Mouse (Mus musculus) stomach, embryonic 16.5 days (tissue): ENCODE measurements around the gene Vps39. TPM values are rescaled to one million over a fixed set of nuclear protein-coding genes. Genes with fewer than 3 reads are reported as not detected.

ENCODE experiments used
- ATAC-seq: fragments of 200-750 bp; cut with Nextera tagmentation; 2 replicates; pipeline ENCODE4 v1.8.0; 2017; ENCODE audit warnings: moderate number of reproducible peaks, moderate TSS enrichment; ENCODE audit not compliant: insufficient read depth, low FRiP score
- H3K27ac ChIP-seq: fragments of 300-500 bp; sonication (generic); 2 replicates; pipeline ENCODE4 v1.5.1; 2014; ENCODE audit warnings: low read length
- H3K27me3 ChIP-seq: fragments of 300-500 bp; sonication (generic); 2 replicates; pipeline ENCODE4 v1.6.1; 2014; ENCODE audit warnings: low read length, control low read depth, mixed read lengths; ENCODE audit not compliant: control insufficient read depth, insufficient read depth
- H3K36me3 ChIP-seq: fragments of 300-500 bp; sonication (generic); 2 replicates; pipeline ENCODE4 v1.6.1; 2014; ENCODE audit warnings: low read length; ENCODE audit not compliant: control insufficient read depth, insufficient read depth
- H3K4me1 ChIP-seq: fragments of 300-500 bp; sonication (generic); 2 replicates; pipeline ENCODE4 v1.6.1; 2014; ENCODE audit warnings: low read length, control low read depth, mixed read lengths; ENCODE audit not compliant: control insufficient read depth, insufficient read depth
- H3K4me2 ChIP-seq: fragments of 300-500 bp; sonication (generic); 2 replicates; pipeline ENCODE4 v1.6.1; 2014; ENCODE audit warnings: low read depth, low read length, mixed read lengths
- H3K4me3 ChIP-seq: fragments of 300-500 bp; sonication (generic); replicated peaks from 2 replicates; pipeline ENCODE4 v1.5.1; 2014; ENCODE audit warnings: mild to moderate bottlenecking, low read length
- H3K9ac ChIP-seq: fragments of 300-500 bp; sonication (generic); 2 replicates; pipeline ENCODE4 v1.6.1; 2014; ENCODE audit warnings: low read length
- H3K9me3 ChIP-seq: fragments of 300-500 bp; sonication (generic); replicated peaks from 2 replicates; pipeline ENCODE4 v1.6.1; 2016; ENCODE audit warnings: low read length, control low read depth; ENCODE audit not compliant: control insufficient read depth
- WGBS: fragments of 180-500 bp; shearing (Covaris S2); extraction: QIAGEN DNeasy Blood & Tissue Kit; methylation state at CpG from one replicate; pipeline ENCODE4 v1.1.7; 2014; 5-methylcytosine and 5-hydroxymethylcytosine counted together
- polyA plus RNA-seq: library from polyadenylated mRNA; unstranded; fragments of >200 nt; fragmentation: Nextera tagmentation; extraction: Ambion mirVana; gene quantifications from 2 replicates; pipeline ENCODE4 v1.2.1, GENCODE M21; 2015

The Vps39 gene
- polyA plus RNA-seq, 1 experiment from 2014 or later = 17.5 TPM

GRCm38 (mm10) chr2:120288401-120288800 is 64.5 kb downstream of the Vps39 start:
- no peak for ATAC-seq
- no peak overlapping the region for H3K4me3 ChIP-seq
- H3K27me3 ChIP-seq = no peaks in the 10 kb centered on the region

GRCm38 (mm10) chr2:120285639-120286038 is 67.3 kb downstream of the Vps39 start:
- Histone ChIP-seq H3K27me3 (no peaks in the 10 kb centered on the region), H3K4me3 (no peak overlapping the region), H3K36me3 (no peaks in the 10 kb centered on the region), H3K4me1 (no peaks in the 10 kb centered on the region), H3K27ac (no peak overlapping the region), H3K9me3 (no peaks in the 10 kb centered on the region), H3K4me2 (no peak overlapping the region), H3K9ac (no peak overlapping the region)
- WGBS = 74% methylated on average over 4 of the region's 4 CpGs
- no peak for ATAC-seq

More at GRCm38 (mm10) chr2:120288401-120288800, 64.5 kb downstream of the Vps39 start:
- no peak overlapping the region for H3K9ac ChIP-seq
- 90% methylated on average over 3 of the region's 3 CpGs for WGBS
- H3K4me2 ChIP-seq = no peak overlapping the region
- no peaks in the 10 kb centered on the region for H3K9me3 ChIP-seq
- H3K4me1 ChIP-seq = no peaks in the 10 kb centered on the region
- H3K27ac ChIP-seq = no peak overlapping the region
- H3K36me3 ChIP-seq = no peaks in the 10 kb centered on the region

- Histone ChIP-seq H3K36me3 (no peaks in the 10 kb centered on the region), H3K27ac (no peak overlapping the region), H3K27me3 (no peaks in the 10 kb centered on the region), H3K4me2 (no peak overlapping the region), H3K9ac (no peak overlapping the region), H3K4me1 (no peaks in the 10 kb centered on the region), H3K9me3 (no peaks in the 10 kb centered on the region), H3K4me3 (no peak overlapping the region)
- ATAC-seq = no peak
Measured at GRCm38 (mm10) chr2:120284705-120285104, 68.2 kb downstream of the Vps39 start.

- no peaks in the 10 kb centered on the region for H3K36me3 ChIP-seq
- no peaks in the 10 kb centered on the region for H3K27me3 ChIP-seq
- no peak overlapping the region for H3K27ac ChIP-seq
- 77% methylated on average over 5 of the region's 5 CpGs for WGBS
- H3K9ac ChIP-seq = no peak overlapping the region
- no peak overlapping the region for H3K4me2 ChIP-seq
- H3K9me3 ChIP-seq = no peaks in the 10 kb centered on the region
- H3K4me1 ChIP-seq = no peaks in the 10 kb centered on the region
- no peak overlapping the region for H3K4me3 ChIP-seq
- no peak for ATAC-seq
Measured at GRCm38 (mm10) chr2:120284094-120284493, 68.8 kb downstream of the Vps39 start.

- Histone ChIP-seq H3K4me1 (no peaks in the 10 kb centered on the region), H3K36me3 (no peaks in the 10 kb centered on the region), H3K4me2 (no peak overlapping the region), H3K9me3 (no peaks in the 10 kb centered on the region), H3K4me3 (no peak overlapping the region), H3K27ac (no peak overlapping the region), H3K27me3 (no peaks in the 10 kb centered on the region), H3K9ac (no peak overlapping the region)
- 36% methylated on average over 6 of the region's 6 CpGs for WGBS
- no peak for ATAC-seq
Measured at GRCm38 (mm10) chr2:120283550-120283949, 69.4 kb downstream of the Vps39 start.

GRCm38 (mm10) chr2:120281221-120281620 is 71.7 kb downstream of the Vps39 start:
- no peak for ATAC-seq
- H3K9me3 ChIP-seq = no peaks in the 10 kb centered on the region
- no peak overlapping the region for H3K27ac ChIP-seq
- no peak overlapping the region for H3K9ac ChIP-seq
- H3K27me3 ChIP-seq = no peaks in the 10 kb centered on the region
- no peaks in the 10 kb centered on the region for H3K36me3 ChIP-seq
- H3K4me3 ChIP-seq = no peak overlapping the region
- H3K4me1 ChIP-seq = no peaks in the 10 kb centered on the region
- no peak overlapping the region for H3K4me2 ChIP-seq
- WGBS = 50% methylated on average over 3 of the region's 3 CpGs

GRCm38 (mm10) chr2:120279961-120280360 is 73.0 kb downstream of the Vps39 start:
- Histone ChIP-seq H3K36me3 (no peaks in the 10 kb centered on the region), H3K27ac (no peak overlapping the region), H3K4me3 (no peak overlapping the region), H3K4me2 (no peak overlapping the region), H3K27me3 (no peaks in the 10 kb centered on the region), H3K4me1 (no peaks in the 10 kb centered on the region), H3K9ac (no peak overlapping the region), H3K9me3 (no peaks in the 10 kb centered on the region)
- WGBS = 16% methylated on average over 8 of the region's 8 CpGs
- no peak for ATAC-seq

- Histone ChIP-seq H3K9me3 (no peaks in the 10 kb centered on the region), H3K4me1 (no peaks in the 10 kb centered on the region), H3K36me3 (no peaks in the 10 kb centered on the region), H3K27me3 (no peaks in the 10 kb centered on the region), H3K27ac (no peak overlapping the region), H3K9ac (no peak overlapping the region), H3K4me2 (no peak overlapping the region), H3K4me3 (no peak overlapping the region)
- 78% methylated on average over 4 of the region's 4 CpGs for WGBS
- ATAC-seq = no peak
Measured at GRCm38 (mm10) chr2:120276951-120277350, 76.0 kb downstream of the Vps39 start.

GRCm38 (mm10) chr2:120268635-120269034 is 84.3 kb downstream of the Vps39 start:
- peak; percentile 17; the same call in 1 of the 2 replicates for ATAC-seq
- Histone ChIP-seq H3K27ac (no peak overlapping the region), H3K9ac (no peak overlapping the region), H3K9me3 (no peaks in the 10 kb centered on the region), H3K4me2 (0 out of 2 replicates have a peak overlapping the region, but pooled peaks have one; percentile 2), H3K4me3 (no peak overlapping the region), H3K36me3 (no peaks in the 10 kb centered on the region), H3K4me1 (no peaks in the 10 kb centered on the region), H3K27me3 (no peaks in the 10 kb centered on the region; the same call in 1 of the 2 replicates)
- WGBS = 3% methylated on average over 9 of the region's 9 CpGs
